Mouse (Mus musculus): Measurements from ENCODE around the gene Wdpcp. TPM values are rescaled to one million over a fixed set of nuclear protein-coding genes. Genes with fewer than 3 reads are reported as not detected.

Wdpcp gene
- polyA plus RNA-seq, 1 experiment from 2014 or later = 6.7 TPM

- H3K4me3 ChIP-seq (replicated peaks; ENCODE audit: low read depth, low read length) = no peak overlapping the region
- DNase-seq (ENCODE audit: low spot score) (no peak), ATAC-seq (replicated peaks; ENCODE audit: low FRiP score, low read depth) (no peak)
- no peaks in the 10 kb centered on the region for H3K9me3 ChIP-seq (replicated peaks; ENCODE audit: low read length)
- H3K9ac ChIP-seq (ENCODE audit: low read depth, low read length) = no peak overlapping the region
- H3K27me3 ChIP-seq (ENCODE audit: insufficient read depth, low read length) = no peaks in the 10 kb centered on the region
- no peaks in the 10 kb centered on the region for H3K36me3 ChIP-seq (ENCODE audit: insufficient read depth, low read length)
- no peaks in the 10 kb centered on the region for H3K4me1 ChIP-seq (replicated peaks; ENCODE audit: insufficient read depth, low read length)
- no peak for TF ChIP-seq CTCF (IDR thresholded peaks at IDR 0.05; ENCODE audit: low read depth)
- no peak overlapping the region for H3K27ac ChIP-seq
- WGBS = 79% methylated on average over 3 of the region's 3 CpGs
- H3K4me2 ChIP-seq (ENCODE audit: low read length) = no peak overlapping the region
Measured at GRCm38 (mm10) chr11:21697642-21698041, 125.6 kb downstream of the Wdpcp start.

DNA sequence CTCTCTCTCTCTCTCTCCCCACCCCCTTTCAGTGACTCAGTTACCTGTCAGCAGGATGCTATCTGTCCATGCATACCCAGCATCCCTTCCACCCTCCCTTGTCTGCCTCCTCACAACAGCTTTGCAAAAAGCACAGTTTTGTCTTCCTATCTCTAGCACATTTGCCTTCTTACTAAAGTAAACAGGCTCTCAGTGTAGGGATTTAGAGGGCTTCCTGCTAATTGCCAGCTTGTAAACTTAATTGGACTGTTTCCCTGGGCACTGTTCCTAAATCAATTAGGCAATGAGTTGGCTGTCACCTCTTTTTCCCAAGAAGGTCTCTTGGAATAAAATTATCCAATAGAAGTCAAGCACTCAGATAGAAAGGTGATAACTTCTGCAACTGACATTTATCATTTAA, 141.5 kb downstream of the Wdpcp start:
- no peaks in the 10 kb centered on the region for H3K27me3 ChIP-seq (ENCODE audit: insufficient read depth, low read length)
- no peaks in the 10 kb centered on the region for H3K4me1 ChIP-seq (replicated peaks; ENCODE audit: insufficient read depth, low read length)
- no peaks in the 10 kb centered on the region for H3K9me3 ChIP-seq (replicated peaks; ENCODE audit: low read length)
- DNase-seq (ENCODE audit: low spot score) = no peak
- no peak overlapping the region for H3K4me2 ChIP-seq (ENCODE audit: low read length)
- no peak overlapping the region for H3K27ac ChIP-seq
- no peak overlapping the region for H3K4me3 ChIP-seq (replicated peaks; ENCODE audit: low read depth, low read length)
- no peak for TF ChIP-seq CTCF (IDR thresholded peaks at IDR 0.05; ENCODE audit: low read depth)
- no peaks in the 10 kb centered on the region for H3K36me3 ChIP-seq (ENCODE audit: insufficient read depth, low read length)
- H3K9ac ChIP-seq (ENCODE audit: low read depth, low read length) = no peak overlapping the region
- no peak for ATAC-seq (replicated peaks; ENCODE audit: low FRiP score, low read depth)

- Histone ChIP-seq H3K27me3 (ENCODE audit: insufficient read depth, low read length) (no peaks in the 10 kb centered on the region), H3K36me3 (ENCODE audit: insufficient read depth, low read length) (no peaks in the 10 kb centered on the region), H3K9me3 (replicated peaks; ENCODE audit: low read length) (no peaks in the 10 kb centered on the region), H3K27ac (no peak overlapping the region), H3K4me3 (replicated peaks; ENCODE audit: low read depth, low read length) (no peak overlapping the region), H3K4me2 (ENCODE audit: low read length) (no peak overlapping the region), H3K9ac (ENCODE audit: low read depth, low read length) (no peak overlapping the region), H3K4me1 (replicated peaks; ENCODE audit: insufficient read depth, low read length) (no peaks in the 10 kb centered on the region)
- ATAC-seq (replicated peaks; ENCODE audit: low FRiP score, low read depth) (no peak), DNase-seq (ENCODE audit: low spot score) (no peak)
- 95% methylated on average over 1 of the region's 1 CpGs for WGBS
- TF ChIP-seq CTCF (IDR thresholded peaks at IDR 0.05; ENCODE audit: low read depth) = no peak
Measured at GRCm38 (mm10) chr11:21714065-21714464, 142.0 kb downstream of the Wdpcp start.

DNA sequence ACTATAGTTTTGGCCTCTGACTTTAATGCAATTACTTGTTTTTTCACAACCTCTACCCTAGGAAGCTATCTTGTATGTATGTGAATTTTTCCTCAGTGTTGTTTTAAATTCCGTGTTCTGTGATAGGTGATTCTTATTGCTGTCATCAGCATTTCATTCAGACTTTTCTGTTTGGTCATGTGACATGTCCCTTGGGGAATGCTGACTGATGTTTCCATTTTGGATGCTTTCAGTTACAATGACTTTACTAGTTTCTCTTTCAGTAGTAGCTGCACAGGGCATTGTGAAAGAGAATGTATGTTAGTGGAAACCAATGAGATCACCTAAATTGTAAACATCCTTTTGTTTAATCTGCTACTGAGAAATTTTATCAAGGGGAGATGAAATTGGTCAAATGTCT, 154.3 kb downstream of the Wdpcp start:
- no peak for TF ChIP-seq CTCF (IDR thresholded peaks at IDR 0.05; ENCODE audit: low read depth)
- no peaks in the 10 kb centered on the region for H3K27me3 ChIP-seq (ENCODE audit: insufficient read depth, low read length)
- no peaks in the 10 kb centered on the region for H3K36me3 ChIP-seq (ENCODE audit: insufficient read depth, low read length)
- no peak overlapping the region for H3K27ac ChIP-seq
- ATAC-seq (replicated peaks; ENCODE audit: low FRiP score, low read depth) = no peak
- no peak overlapping the region for H3K9ac ChIP-seq (ENCODE audit: low read depth, low read length)
- H3K4me1 ChIP-seq (replicated peaks; ENCODE audit: insufficient read depth, low read length) = no peaks in the 10 kb centered on the region
- DNase-seq (ENCODE audit: low spot score) = no peak
- no peaks in the 10 kb centered on the region for H3K9me3 ChIP-seq (replicated peaks; ENCODE audit: low read length)
- WGBS = 81% methylated on average over 1 of the region's 1 CpGs
- no peak overlapping the region for H3K4me3 ChIP-seq (replicated peaks; ENCODE audit: low read depth, low read length)
- no peak overlapping the region for H3K4me2 ChIP-seq (ENCODE audit: low read length)

GRCm38 (mm10) chr11:21729056-21729455, 157.0 kb downstream of the Wdpcp start:
- no peak for TF ChIP-seq CTCF (IDR thresholded peaks at IDR 0.05; ENCODE audit: low read depth)
- WGBS = 67% methylated on average over 5 of the region's 5 CpGs

DNA sequence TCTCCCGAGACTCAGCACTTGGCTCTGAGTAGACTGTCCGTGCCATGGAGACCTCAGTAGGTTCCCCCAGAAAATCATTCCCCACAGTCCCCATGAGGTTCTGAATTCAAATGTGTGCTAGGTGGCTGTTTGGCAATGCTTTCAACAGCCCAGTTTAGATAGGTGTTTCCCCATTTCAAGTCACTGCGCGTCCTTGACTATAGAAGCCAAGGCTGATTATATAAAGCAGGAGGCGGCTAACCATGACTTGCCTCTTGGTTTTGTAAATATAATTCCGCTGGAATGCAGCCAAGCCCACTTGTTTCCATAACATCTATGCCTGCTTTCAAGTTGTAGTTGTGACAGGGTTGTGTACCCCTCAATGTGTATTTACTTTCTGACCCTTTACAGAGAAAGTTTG, 157.9 kb downstream of the Wdpcp start:
- DNase-seq (ENCODE audit: low spot score) = no peak
- no peak for TF ChIP-seq CTCF (IDR thresholded peaks at IDR 0.05; ENCODE audit: low read depth)
- no peaks in the 10 kb centered on the region for H3K4me1 ChIP-seq (replicated peaks; ENCODE audit: insufficient read depth, low read length)
- ATAC-seq (replicated peaks; ENCODE audit: low FRiP score, low read depth) = no peak
- H3K4me2 ChIP-seq (ENCODE audit: low read length) = no peak overlapping the region
- no peaks in the 10 kb centered on the region for H3K27me3 ChIP-seq (ENCODE audit: insufficient read depth, low read length)
- H3K9me3 ChIP-seq (replicated peaks; ENCODE audit: low read length) = no peaks in the 10 kb centered on the region
- no peak overlapping the region for H3K4me3 ChIP-seq (replicated peaks; ENCODE audit: low read depth, low read length)
- H3K9ac ChIP-seq (ENCODE audit: low read depth, low read length) = no peak overlapping the region
- no peaks in the 10 kb centered on the region for H3K36me3 ChIP-seq (ENCODE audit: insufficient read depth, low read length)
- H3K27ac ChIP-seq = no peak overlapping the region
- WGBS = 85% methylated on average over 6 of the region's 6 CpGs

More at GRCm38 (mm10) chr11:21729056-21729455, 157.0 kb downstream of the Wdpcp start:
- no peaks in the 10 kb centered on the region for H3K27me3 ChIP-seq (ENCODE audit: insufficient read depth, low read length)
- H3K36me3 ChIP-seq (ENCODE audit: insufficient read depth, low read length) = no peaks in the 10 kb centered on the region
- H3K9me3 ChIP-seq (replicated peaks; ENCODE audit: low read length) = no peaks in the 10 kb centered on the region
- no peak for ATAC-seq (replicated peaks; ENCODE audit: low FRiP score, low read depth)
- H3K4me2 ChIP-seq (ENCODE audit: low read length) = no peak overlapping the region
- H3K27ac ChIP-seq = no peak overlapping the region
- H3K9ac ChIP-seq (ENCODE audit: low read depth, low read length) = no peak overlapping the region
- no peaks in the 10 kb centered on the region for H3K4me1 ChIP-seq (replicated peaks; ENCODE audit: insufficient read depth, low read length)
- no peak overlapping the region for H3K4me3 ChIP-seq (replicated peaks; ENCODE audit: low read depth, low read length)
- DNase-seq (ENCODE audit: low spot score) = no peak

GRCm38 (mm10) chr11:21735272-21735671, 163.2 kb downstream of the Wdpcp start:
- no peak for DNase-seq (ENCODE audit: low spot score)
- Histone ChIP-seq H3K27me3 (ENCODE audit: insufficient read depth, low read length) (no peaks in the 10 kb centered on the region), H3K9me3 (replicated peaks; ENCODE audit: low read length) (no peaks in the 10 kb centered on the region), H3K4me2 (ENCODE audit: low read length) (no peak overlapping the region), H3K27ac (no peak overlapping the region), H3K4me3 (replicated peaks; ENCODE audit: low read depth, low read length) (no peak overlapping the region), H3K4me1 (replicated peaks; ENCODE audit: insufficient read depth, low read length) (no peaks in the 10 kb centered on the region), H3K36me3 (ENCODE audit: insufficient read depth, low read length) (no peaks in the 10 kb centered on the region), H3K9ac (ENCODE audit: low read depth, low read length) (no peak overlapping the region)
- no peak for ATAC-seq (replicated peaks; ENCODE audit: low FRiP score, low read depth)
- 74% methylated on average over 6 of the region's 6 CpGs for WGBS
- no peak for TF ChIP-seq CTCF (IDR thresholded peaks at IDR 0.05; ENCODE audit: low read depth)
